Mouse (Mus musculus) spleen, adult 2 months (tissue): ENCODE measurements at regions not wholly inside any gene's neighbourhood (a gene's known extent, or its start where the extent isn't known, plus 50 kb on each side); places are given as distances from the start of the nearest gene placed in this dataset.

ENCODE experiments used
- CTCF ChIP-seq: fragments of 200-500 bp; IDR thresholded peaks from 2 replicates; pipeline ENCODE4 v1.5.1; 2011; ENCODE audit warnings: mild to moderate bottlenecking, inconsistent platforms; ENCODE audit not compliant: insufficient read depth, insufficient read length, insufficient replicate concordance; ENCODE audit errors: extremely low read depth
- POLR2A ChIP-seq: fragments of 200-500 bp; IDR thresholded peaks from 2 replicates; pipeline ENCODE4 v1.6.1; 2011; ENCODE audit warnings: low read depth, low read length, inconsistent platforms

GRCm38 (mm10) chr7:135902106-135903055 lies 186.2 kb upstream of the Mki67 start:
- TF ChIP-seq POLR2A, result no peak
- no peak for TF ChIP-seq CTCF
